Mouse (Mus musculus) heart, adult 18-20 months (tissue): ENCODE measurements at regions not wholly inside any gene's neighbourhood (a gene's known extent, or its start where the extent isn't known, plus 50 kb on each side); places are given as distances from the start of the nearest gene placed in this dataset.
"Not testable (repeated sequence)": the region's sequence is repeated elsewhere in the genome, so short reads cannot be mapped to it uniquely, and the experiment has no call there.

Experiments
- DNase-seq, 2 experiments: peaks; one replicate each; pipeline ENCODE4 v3.0.0; 2021 to 2022; ENCODE audit warnings: mixed read lengths in 1 of 2

DNA sequence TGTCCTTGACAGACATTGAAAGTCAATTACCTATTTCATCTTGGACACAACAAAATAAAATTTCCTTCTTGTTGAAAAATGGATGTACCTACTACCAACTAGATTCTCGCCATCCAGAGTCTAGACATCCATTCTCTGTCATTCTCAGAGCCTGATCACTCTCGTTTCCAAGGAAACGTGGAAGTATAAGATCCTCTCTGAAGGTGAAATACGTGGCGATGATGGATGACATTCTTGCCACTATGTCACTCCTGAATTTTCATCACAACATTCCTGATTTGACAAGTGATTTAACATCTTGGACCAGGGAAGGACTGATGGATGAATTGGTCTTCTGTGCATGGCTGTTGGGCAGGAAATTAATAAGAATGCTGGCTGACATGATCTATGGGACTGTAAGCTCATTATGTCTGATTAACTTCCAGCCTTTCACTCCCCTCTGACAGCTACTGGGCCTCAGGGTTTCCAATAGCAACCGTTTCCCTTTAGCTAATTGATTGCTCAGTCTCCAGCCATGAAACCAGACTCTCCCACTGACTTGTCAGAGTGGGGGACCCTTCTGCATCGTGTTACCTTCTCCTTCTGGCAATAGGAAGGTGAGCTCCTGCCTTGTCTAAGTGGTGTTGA is 140.7 kb upstream of the Gm12728 start:
- DNase-seq: no peak

DNA sequence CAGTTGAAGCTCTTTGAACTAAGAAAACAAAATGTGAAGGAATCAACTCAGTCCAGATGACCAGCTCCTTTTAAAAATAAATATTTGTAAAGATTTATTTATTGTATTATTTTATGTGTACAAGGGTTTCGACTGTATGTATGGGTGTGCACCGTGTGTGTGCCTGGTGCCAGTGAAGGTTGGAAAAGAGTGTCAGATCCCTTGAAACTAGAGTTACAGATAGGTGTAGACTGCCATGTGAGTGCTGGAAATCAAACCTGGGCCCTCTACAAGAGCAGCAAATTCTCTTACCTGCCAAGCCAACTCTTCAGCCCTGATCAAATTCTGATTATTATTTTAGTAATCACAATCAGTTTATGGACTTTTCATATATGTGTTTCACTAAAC is 140.2 kb upstream of the Gm12728 start:
- DNase-seq: no peak

DNA sequence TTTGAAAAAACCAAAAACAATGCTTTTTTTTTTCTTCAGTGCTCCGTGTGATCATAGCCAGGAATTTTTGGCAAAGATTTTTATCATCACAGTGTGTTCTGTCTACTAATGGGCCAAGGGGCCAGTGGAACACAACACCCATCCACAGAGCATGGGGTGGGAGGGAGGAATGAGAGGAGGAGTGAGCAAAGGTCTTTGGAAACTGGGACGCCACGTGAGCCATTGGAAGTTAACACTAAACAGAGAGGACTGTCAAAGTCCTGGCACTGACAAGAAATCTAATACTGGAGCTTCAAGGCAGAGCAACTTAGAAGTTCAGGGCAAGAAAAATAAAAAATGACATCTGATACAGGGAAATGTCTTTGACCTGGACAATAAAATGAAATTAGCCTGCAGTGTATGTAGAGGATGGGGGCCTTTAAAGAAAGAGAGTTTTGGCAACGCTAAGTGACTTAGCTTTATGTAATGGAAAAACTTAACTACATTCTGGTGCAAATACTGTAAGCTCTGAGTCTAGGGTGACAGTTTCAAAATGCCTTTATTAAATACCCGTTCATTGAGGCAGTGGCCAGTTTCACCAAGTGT is 133.5 kb upstream of the Gm12728 start:
- DNase-seq: peak in 1 of 2 experiments; percentile 58

DNA sequence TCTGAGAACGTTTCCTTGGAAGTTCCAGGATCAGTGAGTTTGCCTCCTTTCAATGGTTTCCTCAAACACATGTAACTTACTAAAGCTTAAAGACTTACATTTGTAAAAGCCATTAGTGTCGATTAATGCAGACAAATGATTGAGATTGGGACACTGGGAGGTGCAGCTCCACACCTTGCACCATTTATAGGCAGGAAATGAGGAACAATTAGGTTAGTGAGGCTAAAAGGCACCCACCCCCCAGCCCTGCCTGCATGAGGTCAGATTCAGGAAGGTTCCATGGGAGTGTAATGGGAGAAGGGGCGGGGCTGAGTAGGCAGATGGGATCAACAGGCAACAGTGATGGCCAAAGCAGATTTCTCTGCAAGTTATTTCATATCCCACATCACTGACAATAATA is 131.1 kb upstream of the Gm12728 start:
- peak; percentile 32 to 67 for DNase-seq

DNA sequence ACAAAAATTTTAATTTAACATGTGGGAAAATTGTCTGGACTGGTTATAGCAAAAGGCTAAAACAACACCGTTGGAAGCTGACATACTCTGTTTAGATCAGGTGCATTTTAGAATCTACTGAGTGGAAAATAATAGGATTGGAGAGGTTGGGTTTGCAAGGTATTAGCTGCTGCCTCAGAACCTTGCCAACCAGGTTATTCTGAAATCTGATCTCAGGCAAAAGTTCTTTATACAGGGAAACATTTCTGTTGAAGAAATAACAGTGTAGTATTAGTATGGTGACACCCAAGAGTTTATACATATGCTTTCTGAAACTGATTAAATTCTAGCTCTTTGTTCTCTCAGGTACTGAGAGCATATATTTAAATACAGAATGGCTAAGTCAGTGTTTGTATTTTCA is 113.0 kb upstream of the Gm12728 start:
- DNase-seq: no peak

DNA sequence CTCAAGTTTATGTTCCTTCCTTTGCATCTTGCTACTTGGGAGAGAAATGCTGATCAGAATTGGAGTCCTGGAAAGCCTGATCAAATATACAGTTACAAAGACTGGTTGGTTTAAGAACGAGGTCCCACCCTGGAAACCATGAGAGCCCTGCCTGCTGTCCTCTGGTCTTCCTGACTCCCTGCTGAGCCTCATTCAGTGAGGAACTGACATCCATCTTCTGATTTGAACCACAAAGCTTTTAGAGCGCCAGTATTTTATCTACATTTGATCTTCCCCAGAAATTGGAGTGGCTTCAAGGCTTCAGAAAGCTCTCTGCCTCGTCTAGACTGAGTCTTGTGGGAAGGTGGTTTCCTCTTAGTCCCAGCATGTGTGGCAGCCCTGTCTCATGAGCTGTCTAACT is 99.0 kb upstream of the Gm12728 start:
- DNase-seq: no peak

DNA sequence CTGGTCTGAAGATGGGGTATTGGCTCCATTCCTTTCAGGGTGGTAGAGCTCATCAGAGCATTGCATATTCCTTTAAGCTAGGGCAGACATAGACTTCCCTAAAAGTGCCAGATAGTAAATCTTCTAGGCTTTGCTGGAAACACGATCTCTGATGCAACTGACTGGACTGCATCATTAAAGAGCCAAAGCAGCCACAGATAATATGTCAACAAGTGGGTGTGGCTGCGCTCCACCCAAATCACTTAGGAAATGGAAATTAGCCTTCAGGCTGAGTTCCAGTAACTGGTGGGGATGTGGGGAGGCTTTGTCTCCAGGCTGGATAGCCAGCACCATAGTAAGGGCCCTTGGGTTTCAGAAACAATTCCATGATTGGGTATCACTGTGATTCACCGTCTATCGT is 97.3 kb upstream of the Gm12728 start:
- DNase-seq: peak; percentile 27 to 48

DNA sequence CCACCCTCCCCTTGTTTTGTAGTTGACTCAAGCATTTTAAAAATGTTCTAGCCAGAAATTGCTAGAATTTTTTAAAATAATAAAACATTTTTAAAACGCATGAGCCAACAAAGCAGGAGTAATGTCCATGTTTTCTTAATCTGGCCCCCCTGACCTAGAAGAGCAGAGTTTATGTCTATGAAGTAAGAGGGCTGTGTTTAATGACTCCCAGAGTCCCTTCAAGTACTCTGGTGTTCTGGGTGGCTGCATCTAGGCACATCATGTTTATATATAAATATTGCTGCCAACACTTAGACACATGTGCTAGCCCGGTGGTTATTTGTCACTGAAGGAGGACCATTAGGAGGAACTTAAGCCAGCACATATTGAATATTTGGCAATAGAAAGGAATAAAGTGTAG is 93.8 kb upstream of the Gm12728 start:
- no peak for DNase-seq

DNA sequence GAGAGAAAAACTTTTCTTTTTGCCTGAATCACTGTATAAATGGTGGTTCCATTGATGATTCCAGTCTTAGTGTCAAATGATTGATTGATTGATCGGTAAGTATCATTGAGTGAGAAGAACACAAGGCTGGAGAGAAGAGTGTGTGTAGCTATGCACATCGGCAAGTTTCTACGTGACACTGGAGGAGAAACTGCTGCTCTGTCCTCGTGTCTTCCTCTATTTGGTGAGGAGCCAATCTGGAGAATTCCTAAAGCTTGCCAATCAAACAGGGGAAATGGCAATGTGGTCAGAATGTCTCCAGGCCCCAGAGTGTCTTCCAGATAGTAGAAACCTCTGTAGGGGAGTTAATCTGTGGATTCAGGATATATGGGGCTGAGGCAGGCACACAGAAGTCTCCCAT is 92.5 kb upstream of the Gm12728 start:
- no peak for DNase-seq

DNA sequence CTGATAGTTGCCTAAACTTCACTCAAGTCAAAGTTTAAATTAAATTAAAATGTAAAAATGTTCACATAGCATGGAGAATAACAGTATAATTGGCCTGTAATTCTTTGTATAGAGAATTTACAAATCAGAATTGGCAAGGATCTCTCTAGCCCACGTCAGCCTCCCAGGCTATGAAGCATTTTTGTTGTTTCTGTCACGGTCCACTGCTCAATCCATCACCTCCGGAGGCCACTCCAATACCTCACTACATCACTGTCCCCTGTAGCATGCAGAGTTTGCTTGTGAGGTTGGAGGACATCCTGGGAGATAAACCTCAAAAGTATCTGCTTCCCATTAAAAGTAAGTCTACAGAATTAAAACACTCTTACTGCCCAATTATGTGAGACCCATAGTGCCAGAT is 87.6 kb upstream of the Gm12728 start:
- DNase-seq: no peak

DNA sequence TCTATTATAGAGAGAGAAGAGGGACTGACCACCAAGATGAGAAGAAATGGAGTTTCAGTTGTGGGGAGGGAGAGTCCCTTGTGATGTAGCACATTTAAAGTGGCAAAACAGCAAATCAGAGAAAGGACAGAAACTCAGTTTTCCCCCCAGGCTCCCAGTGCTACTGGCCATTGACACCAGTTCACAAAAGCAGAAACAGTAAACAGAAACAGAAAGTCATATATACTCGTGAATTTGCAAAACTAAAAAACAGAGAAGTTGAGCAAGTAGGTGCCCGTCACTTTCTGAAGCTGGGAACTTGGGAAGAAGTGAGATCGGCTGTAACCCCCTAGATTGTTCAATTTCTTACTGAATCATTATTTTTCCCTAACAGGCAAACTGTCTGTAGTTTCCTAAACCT is 86.3 kb upstream of the Gm12728 start:
- no peak for DNase-seq

DNA sequence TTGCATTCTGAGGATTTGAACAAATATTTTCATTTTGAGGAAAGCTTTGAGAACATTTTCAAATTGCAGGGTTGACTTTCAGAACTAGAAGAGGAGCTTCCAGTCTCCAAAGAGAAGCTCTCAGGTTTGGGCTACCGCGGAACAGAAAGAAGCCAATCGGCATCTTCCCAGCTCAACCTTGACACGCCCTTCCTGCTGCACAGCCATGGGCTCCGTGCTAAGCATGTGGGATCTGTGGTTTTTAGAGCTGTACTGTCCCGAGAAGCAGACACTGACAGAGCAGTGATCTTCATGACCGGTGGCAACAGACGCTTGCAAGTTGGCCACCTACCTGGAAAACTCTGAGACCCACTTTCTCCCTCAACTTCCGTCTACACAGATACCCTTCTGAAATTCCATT is 85.4 kb upstream of the Gm12728 start:
- no peak for DNase-seq

DNA sequence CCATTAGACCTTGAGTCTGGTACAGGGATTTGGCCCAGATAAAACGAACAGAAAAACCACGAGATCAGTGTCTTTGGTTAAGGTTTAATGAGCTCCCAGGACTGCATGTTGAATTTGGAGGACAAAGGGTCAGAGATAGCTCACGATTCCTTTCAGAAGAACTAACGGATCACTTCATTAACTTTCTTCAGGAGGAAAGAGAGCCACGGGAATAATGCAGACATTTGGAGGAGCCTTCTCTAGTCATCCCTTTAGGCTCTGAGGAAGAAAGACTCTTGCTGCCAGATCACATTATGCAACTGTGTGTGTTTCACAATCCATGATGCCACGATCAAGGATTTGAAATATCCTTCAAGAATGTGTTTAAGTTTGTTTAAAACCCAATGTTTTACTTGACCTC is 83.7 kb upstream of the Gm12728 start:
- DNase-seq: peak; percentile 46 to 52

DNA sequence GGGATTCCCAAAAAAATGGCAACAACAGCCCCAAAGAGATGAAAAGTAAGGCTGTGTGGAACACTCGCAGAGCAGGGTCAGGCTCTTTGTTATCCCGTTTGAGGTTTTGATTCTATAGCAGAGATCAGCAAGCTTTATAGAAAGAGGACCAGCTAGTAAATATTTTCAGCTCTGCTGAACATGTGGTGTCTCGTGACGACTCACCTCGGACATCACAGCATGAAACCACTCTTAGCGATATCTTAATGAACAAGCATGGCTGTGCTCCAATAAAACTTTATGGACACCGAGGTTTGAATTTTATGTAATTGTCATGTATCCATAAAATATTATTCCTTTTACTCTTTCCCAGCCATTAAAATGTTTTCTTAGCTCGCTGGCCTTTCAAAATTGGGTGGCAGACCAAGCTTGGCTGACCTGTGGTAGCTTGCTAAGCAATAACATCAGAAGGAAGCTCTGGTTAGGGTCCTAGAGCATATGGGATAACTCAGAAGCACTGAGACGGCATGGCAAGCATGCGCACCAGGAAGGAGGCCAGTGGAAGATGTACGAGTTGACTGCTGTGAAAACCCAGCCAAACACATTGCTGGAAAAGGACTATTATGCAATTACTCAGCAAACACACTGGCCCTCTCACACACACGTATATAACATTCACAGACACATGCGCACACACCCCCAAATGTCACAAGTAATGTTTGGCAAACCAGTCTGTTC is 81.4 kb upstream of the Gm12728 start:
- peak in 1 of 2 experiments; percentile 26 for DNase-seq

DNA sequence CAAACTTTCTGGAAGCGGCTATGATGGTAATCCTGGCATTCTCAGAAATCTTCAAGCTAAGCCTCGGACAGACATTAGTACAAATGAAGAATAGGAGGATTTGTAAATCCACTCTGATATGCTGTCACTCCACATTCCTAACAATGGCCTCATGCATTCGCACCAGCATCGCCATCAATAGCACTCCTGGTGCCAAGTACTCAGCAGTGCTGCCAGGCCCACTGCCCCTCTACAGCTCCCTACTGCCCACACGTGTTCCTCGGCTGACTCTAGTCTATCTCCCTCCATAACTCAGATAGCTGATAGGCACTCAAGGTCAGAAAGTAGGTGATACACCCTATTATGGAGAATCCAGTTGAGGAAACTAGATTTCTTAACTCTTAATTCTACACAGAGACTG is 75.7 kb upstream of the Gm12728 start:
- no peak for DNase-seq

DNA sequence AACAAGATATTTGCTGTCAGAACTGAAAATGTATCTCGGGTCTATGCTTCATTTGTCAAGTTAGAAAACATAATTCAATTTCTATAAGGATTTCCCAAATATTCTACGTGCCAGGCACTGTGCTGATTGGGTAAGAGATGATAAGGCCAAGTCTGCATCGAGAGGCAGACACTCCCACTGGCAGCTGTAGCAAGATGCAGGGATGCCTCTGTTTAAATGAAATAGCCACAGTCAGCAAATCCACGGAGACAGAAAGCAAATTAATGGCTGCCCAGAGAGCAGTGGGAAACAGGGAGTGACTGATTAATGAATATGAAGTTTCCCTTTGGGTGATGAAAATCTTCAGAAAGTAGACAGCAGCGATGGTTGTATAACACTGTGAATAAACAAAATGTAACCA is 71.6 kb upstream of the Gm12728 start:
- no peak for DNase-seq

DNA sequence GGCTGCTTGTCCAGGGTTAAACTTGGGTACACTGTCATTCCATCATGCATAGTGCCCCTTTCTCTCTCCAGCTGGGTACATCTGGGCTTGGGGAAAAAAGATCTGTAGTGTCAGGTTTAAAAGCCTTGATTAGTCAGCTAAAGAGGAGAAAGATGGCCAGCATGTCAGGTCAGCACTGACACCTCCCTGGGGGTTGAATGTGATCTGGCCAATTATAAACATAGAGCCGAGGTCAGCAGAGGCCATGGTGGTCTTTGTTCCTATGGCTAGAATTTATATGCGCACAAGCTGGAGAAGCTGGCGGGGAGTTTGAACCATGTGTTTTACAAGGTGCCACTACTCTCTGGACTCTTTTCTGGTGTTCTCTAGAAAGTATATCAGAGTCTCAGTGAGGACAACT is 61.0 kb upstream of the Gm12728 start:
- DNase-seq: no peak

DNA sequence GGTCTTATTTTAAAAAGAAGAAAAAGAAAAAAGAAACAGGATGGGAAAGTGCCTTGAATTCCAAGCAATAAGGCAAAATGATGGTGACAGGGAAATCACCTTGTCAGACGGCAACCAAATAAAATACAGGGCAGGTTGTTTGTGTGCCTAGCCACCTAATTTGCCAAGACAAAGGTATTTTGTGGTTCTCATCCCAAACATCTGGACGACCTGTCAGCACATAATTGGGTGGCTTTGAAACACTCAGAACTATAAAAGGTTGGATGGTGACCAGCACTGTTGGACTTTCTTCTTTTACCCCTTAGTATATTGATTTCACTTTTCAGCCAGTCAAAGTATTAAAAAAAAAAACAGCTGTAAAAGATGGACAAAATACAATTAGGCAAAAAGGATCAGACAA is 58.8 kb upstream of the Gm12728 start:
- no peak for DNase-seq

DNA sequence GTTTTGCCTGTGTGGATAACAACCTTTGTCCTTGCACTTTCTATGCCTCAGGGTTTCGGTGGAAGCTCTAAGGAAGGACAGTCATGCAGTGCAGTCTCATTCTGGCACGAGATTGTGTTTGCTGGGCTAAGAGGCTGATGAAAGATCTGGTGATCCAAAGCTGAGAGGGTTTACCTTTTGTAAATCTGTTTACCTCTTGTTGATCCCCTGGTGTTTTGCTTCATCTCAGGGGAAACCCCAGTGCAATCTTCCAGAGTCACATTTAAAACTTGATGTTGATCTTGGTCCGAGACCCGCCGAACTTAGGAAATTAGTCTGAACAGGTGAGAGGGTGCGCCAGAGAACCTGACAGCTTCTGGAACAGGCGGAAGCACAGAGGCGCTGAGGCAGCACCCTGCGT is 54.6 kb upstream of the Gm12728 start:
- DNase-seq: not testable (repeated sequence)
